Mouse (Mus musculus): ENCODE data around the gene Slitrk3. TPM values are rescaled to one million over a fixed set of nuclear protein-coding genes. Genes with fewer than 3 reads are reported as not detected.
"Not testable (repeated sequence)": the region's sequence is repeated elsewhere in the genome, so short reads cannot be mapped to it uniquely, and the experiment has no call there.

Gene Slitrk3
- total RNA-seq (2021) = 10 to 100 TPM; 56.8 to 64.3 TPM
- long read RNA-seq, experiment 1, partial matches to known transcripts = 0 of 6 reads
- long read RNA-seq, experiment 1, other reads (novel, unspliced or antisense) = 5 of 6 reads
- long read RNA-seq, experiment 2, partial matches to known transcripts = 0 of 12 reads
- long read RNA-seq, experiment 2, other reads (novel, unspliced or antisense) = 12 of 12 reads

DNA sequence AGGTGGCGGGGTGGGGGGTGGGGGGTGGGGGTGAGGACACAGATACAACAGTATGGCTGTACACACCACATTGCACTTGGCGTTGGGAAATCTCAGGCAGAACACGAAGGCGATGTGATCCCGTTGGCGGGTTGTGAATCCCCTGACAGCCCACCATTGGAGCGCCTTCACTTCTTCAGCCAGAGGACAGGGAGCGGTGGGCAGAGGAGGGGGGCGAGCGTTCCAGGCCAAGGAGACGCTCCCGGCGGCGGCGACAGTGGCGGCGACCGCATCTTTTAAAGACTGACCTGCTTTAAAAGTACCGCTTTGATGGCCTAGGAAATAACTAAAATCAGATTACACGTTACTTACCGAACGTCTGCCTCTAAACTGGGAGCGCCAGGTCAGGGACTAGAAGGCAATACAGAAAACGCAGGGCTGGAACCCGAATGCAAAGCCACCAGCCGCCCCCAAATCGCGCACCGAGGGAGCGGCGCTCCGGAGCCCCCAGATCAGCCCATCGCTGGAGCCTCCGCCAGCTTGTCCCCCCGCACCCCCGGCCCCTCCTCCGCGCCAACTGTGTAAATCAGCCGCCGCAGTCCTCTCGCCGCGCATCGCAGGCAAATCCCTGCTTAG is at the start of gene Slitrk3:
Slitrk3 (minus strand) TSS at position 607 of the 615 bp plus-strand sequence.
- peak; percentile 65 to 75 for DNase-seq (ENCODE audit: low spot score in 2 of 2)

DNA sequence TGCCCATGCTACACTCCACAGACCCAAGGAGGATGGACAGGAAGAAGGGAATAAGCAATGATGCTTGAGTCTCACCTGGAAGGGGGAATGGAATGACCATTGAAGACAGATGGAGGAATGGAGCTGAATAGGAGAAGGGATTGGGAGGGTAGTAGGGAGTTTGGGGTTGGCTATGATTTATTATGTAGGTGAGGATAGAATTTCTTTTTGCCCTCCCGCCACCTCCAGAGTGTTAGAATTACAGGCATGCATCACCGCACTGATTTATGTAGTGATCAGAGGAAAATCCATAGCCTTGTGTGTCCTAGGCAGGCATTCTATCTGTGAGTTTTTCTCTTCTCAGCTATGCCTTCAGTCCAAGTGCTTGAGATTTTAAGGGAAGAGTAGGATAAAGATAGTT is 36.8 kb upstream of the Slitrk3 start:
- DNase-seq (ENCODE audit: low spot score in 2 of 2) = not testable (repeated sequence)

GRCm38 (mm10) chr3:73084620-73085019 is 27.0 kb upstream of the Slitrk3 start:
- no peak for DNase-seq (ENCODE audit: low spot score in 2 of 2)

DNA sequence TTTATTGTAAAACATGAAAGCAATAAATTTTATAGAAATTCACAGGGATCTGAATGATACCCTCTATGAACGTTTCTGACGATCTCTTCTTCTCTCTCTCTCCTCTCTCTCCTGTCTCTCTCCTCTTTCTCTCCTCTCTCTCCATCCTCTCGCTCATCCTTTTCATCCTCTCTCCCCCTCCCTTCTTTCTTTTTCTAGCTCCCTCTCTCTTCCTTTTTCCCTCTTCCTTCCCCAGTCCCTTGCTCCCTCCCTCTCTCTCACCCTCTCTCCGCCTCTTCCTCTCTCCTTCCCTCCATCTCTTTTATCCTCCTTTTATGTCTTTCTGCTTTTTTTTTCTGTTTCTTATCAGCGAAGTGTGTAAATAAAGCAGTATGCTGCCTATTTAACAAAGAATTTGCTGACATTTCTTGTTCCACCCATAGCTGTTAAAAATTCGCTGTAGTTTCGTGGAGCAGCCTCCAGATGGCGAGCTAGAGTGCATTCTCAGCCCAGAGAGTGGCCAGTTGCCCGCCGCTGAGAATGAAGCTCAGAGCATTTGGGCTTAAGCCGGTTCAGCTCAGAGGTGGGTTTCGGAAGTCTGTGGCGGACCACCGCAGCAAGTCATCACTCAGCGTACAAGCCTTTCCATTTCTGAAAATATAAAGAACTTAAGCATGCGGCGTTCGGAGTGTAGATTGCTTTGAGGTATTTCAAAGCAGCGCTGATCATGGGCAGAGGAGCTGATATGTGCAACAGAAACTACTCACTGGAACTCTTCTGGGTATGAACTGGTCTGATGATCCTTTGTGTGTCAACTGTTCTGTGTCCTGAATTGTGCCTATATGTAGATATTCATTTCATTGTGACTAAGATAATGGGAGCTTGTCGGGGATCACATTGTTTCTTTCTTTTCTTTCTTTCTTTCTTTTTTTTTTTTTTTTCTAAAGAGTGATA is 8.5 kb upstream of the Slitrk3 start:
- peak; percentile 86 to 88 for DNase-seq (ENCODE audit: low spot score in 2 of 2)

GRCm38 (mm10) chr3:73058190-73058589 is 587 bp upstream of the Slitrk3 start:
- peak in 1 of 2 experiments; percentile 16 for DNase-seq (ENCODE audit: low spot score in 2 of 2)

GRCm38 (mm10) chr3:73056492-73057196 is 959 bp downstream of the Slitrk3 start:
- DNase-seq (ENCODE audit: low spot score in 2 of 2) = peak; percentile 41 to 47

GRCm38 (mm10) chr3:73056044-73056438 is 1.6 kb downstream of the Slitrk3 start:
- no peak for DNase-seq (ENCODE audit: low spot score in 2 of 2)

- peak in 1 of 2 experiments; percentile 38 for DNase-seq (ENCODE audit: low spot score in 2 of 2)
These were observed 2.1 kb downstream of the Slitrk3 start for GRCm38 (mm10) chr3:73055399-73056043.

- peak; percentile 48 to 55 for DNase-seq (ENCODE audit: low spot score in 2 of 2)
These were observed 4.1 kb downstream of the Slitrk3 start for GRCm38 (mm10) chr3:73053451-73053931.

DNA sequence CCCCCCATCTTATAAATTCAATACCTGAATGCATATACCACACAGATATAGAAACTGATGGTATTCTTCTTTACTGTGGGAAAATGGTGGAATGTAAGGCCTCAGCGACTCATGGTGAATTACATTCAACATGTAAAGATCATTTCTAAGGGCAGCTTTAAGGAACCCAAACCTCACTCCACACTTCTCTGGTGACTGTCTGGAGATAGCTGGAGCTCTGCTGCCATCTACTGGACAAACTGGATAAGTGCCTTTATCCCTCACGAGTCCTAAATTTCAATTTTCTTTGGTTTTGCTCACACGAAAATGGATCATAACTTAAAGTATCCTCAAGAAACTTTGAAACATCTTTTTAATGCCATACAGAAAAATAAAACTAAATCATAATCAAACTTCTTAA is 11.4 kb downstream of the Slitrk3 start:
- DNase-seq (ENCODE audit: low spot score in 2 of 2) = peak; percentile 59 to 60

- DNase-seq (ENCODE audit: low spot score in 2 of 2) = no peak
These were observed 15.3 kb downstream of the Slitrk3 start for GRCm38 (mm10) chr3:73042256-73042655.

GRCm38 (mm10) chr3:73006045-73006444 is 51.6 kb downstream of the Slitrk3 start:
- DNase-seq (ENCODE audit: low spot score in 2 of 2) = no peak

DNA sequence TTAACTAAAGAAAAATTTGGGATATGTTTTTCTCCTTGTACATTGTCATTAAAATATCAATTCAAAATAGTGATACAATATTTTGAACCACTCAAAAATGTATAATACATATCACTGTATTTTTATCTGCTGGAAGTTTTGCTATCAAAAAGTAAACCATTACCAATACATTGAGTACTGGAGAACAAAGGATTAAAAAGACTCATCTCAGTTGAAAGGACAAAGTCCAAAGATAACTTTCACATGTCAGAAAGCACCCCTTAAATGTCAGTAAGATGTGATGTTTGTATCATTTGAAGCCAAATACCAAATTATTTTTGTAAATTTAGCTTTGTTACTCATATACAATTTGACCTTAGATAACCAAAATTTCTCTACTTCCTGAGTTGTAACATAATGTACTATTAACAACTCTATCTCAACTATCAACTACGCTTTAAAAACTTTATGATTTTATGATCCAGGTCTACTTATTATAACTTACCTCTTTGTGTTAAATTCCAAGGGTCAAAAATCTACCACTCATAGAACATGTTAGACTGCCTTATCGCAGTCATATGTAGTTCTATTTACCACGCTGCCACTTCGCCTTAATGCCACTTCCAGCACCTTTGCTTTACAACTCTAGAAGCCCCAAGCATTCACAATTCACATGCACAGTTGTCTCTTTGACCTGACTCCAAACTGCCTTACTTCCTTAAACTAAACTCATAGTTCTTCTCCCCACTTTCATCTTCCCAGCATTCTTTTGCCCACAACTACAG is 54.5 kb downstream of the Slitrk3 start:
- no peak for DNase-seq (ENCODE audit: low spot score in 2 of 2)

DNA sequence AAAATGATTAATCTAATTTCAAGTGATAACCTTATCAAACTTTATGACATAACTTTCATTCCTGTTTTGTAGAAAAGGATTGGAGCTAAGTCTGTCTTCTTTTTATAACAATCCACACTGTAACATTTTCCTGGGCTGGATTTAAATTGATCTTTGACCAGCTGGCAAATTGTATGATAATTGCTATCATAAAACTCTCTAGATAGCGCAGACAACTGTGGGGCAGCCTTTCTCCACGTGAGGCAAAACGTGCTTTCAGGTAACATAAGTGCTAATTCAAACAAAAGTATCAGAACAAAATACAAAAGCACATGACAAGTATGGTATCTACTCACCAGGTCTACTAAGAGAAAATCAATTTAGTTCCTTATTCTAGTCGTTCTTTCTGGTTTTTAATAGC is 60.1 kb downstream of the Slitrk3 start:
- DNase-seq (ENCODE audit: low spot score in 2 of 2) = no peak

Other genes with a start within 250 kb of the Slitrk3 start
- not detected for gene Sis, start 89.9 kb downstream of the Slitrk3 start, total RNA-seq (2021)

All from left cerebral cortex, adult 18-20 months (tissue).